ENCODE assay signal across 14 mouse cellular contexts in genomic region chr4:61784231-61784630, GRCm38 (mm10). TPM values are rescaled to one million over a fixed set of nuclear protein-coding genes. Genes with fewer than 3 reads are reported as not detected.
"Had no signal": no experiment of that assay in that cellular context is flagged by ENCODE, and none has a peak within 500 bp of the region (broad histone marks: within the 10 kb centered on the region; RNA-seq: fewer than 3 reads in every experiment).

No protein-coding gene starts in this region.

RNA-seq across cellular contexts. Expression of gene Mup19, which starts 2.2 kb away (rescaled TPM):
- total RNA-seq: neutrophil, adult 5-6 weeks had no signal
- polyA plus RNA-seq: neural tube, embryonic 12.5 days; neural tube, embryonic 13.5 days; neural tube, embryonic 14.5 days; neural tube, embryonic 15.5 days; small intestine, adult 2 months; spleen, adult 2 months; stomach, embryonic 14.5 days; stomach, embryonic 15.5 days; stomach, embryonic 16.5 days; stomach, postnatal 0 days; testis, adult 2 months; thymus, adult 2 months; urinary bladder, adult 2 months had no signal

RNA-seq across cellular contexts. Expression of gene Mup5, which starts 50.8 kb away (rescaled TPM):
- total RNA-seq: neutrophil, adult 5-6 weeks had no signal
- polyA plus RNA-seq: neural tube, embryonic 12.5 days; neural tube, embryonic 13.5 days; neural tube, embryonic 14.5 days; neural tube, embryonic 15.5 days; small intestine, adult 2 months; spleen, adult 2 months; stomach, embryonic 14.5 days; stomach, embryonic 15.5 days; stomach, embryonic 16.5 days; stomach, postnatal 0 days; testis, adult 2 months; thymus, adult 2 months; urinary bladder, adult 2 months had no signal
